Mouse (Mus musculus) neural tube, embryonic 13.5 days (tissue): ENCODE measurements around the gene Prrc2a. TPM values are rescaled to one million over a fixed set of nuclear protein-coding genes. Genes with fewer than 3 reads are reported as not detected.
"Not testable (repeated sequence)": the region's sequence is repeated elsewhere in the genome, so short reads cannot be mapped to it uniquely, and the experiment has no call there.

Experiments
- ATAC-seq: fragments of 200-750 bp; cut with Nextera tagmentation; 2 replicates; pipeline ENCODE4 v1.8.0; 2017; ENCODE audit warnings: low read depth, mild to moderate bottlenecking, moderate TSS enrichment, moderate library complexity
- H3K27ac ChIP-seq: fragments of 300-500 bp; sonication (generic); replicated peaks from 2 replicates; pipeline ENCODE4 v1.5.1; 2015; ENCODE audit warnings: moderate library complexity, mild to moderate bottlenecking, inconsistent platforms
- H3K27me3 ChIP-seq: fragments of 300-500 bp; sonication (generic); 2 replicates; pipeline ENCODE4 v1.6.1; 2015; ENCODE audit warnings: mild to moderate bottlenecking, inconsistent platforms
- H3K36me3 ChIP-seq: fragments of 300-500 bp; sonication (generic); 2 replicates; pipeline ENCODE4 v1.6.1; 2015; ENCODE audit warnings: mild to moderate bottlenecking, inconsistent platforms
- H3K4me1 ChIP-seq: fragments of 300-500 bp; sonication (generic); replicated peaks from 2 replicates; pipeline ENCODE4 v1.6.1; 2015; ENCODE audit warnings: inconsistent platforms
- H3K4me2 ChIP-seq: fragments of 300-500 bp; sonication (generic); 2 replicates; pipeline ENCODE4 v1.6.1; 2015; ENCODE audit warnings: inconsistent platforms, mild to moderate bottlenecking, moderate library complexity
- H3K4me3 ChIP-seq: fragments of 300-500 bp; sonication (generic); 2 replicates; pipeline ENCODE4 v1.5.1; 2015; ENCODE audit warnings: mild to moderate bottlenecking, inconsistent platforms
- H3K9ac ChIP-seq: fragments of 300-500 bp; sonication (generic); 2 replicates; pipeline ENCODE4 v1.6.1; 2015; ENCODE audit warnings: moderate library complexity, mild to moderate bottlenecking, inconsistent platforms
- H3K9me3 ChIP-seq: fragments of 300-500 bp; sonication (generic); 2 replicates; pipeline ENCODE4 v1.6.1; 2016; ENCODE audit warnings: inconsistent platforms
- WGBS: fragments of 180-500 bp; shearing (Covaris S2); methylation state at CpG from one replicate; pipeline ENCODE4 v1.1.7; 2015; 5-methylcytosine and 5-hydroxymethylcytosine counted together
- polyA plus RNA-seq: library from polyadenylated mRNA; unstranded; fragments of >200 nt; fragmentation: Nextera tagmentation; extraction: Ambion mirVana; gene quantifications from 2 replicates; pipeline ENCODE4 v1.2.1, GENCODE M21; 2015

Prrc2a gene
- polyA plus RNA-seq, 1 experiment from 2014 or later: 178 TPM

GRCm38 (mm10) chr17:35125081-35125480 is 39.6 kb downstream of the Prrc2a start:
- H3K36me3 ChIP-seq: peaks cover 22% of the 10 kb centered on the region
- H3K9me3 ChIP-seq: no peaks in the 10 kb centered on the region
- no peak for ATAC-seq
- 93% methylated on average over 1 of the region's 1 CpGs for WGBS
- no peaks in the 10 kb centered on the region for H3K27me3 ChIP-seq
- no peak overlapping the region for H3K9ac ChIP-seq
- no peak overlapping the region for H3K27ac ChIP-seq
- peaks cover 49% of the 10 kb centered on the region for H3K4me1 ChIP-seq
- H3K4me2 ChIP-seq: no peak overlapping the region
- H3K4me3 ChIP-seq: no peak overlapping the region

DNA sequence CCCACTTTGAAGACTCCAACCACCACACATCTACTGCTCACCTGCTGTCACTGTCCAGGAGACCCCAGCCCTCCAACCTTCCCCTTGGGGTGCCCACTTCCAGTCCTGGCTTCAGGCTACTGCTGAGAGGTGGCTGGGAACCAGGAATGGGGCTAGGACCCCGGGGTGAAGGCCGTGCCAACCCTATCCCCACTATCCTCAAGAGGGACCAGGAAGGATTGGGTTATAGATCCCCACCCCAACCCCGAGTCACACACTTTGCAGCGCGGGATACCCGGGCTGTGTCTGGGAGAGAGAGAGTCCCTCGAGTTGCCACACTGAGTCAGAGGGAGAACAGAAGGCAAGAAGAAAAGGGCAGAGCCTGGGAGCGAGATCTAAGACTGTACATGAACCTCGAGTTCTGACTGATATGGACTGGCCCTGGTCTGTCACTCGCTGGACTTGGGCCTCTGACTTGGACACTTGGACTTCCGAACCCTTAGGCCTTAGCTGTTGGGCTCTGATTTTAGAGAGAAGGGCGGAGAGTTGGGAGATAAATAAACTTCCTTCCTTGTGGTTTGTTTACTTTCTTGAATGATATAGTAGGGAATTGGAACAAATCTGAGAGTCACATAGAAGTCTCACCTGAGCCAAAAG is 40.3 kb downstream of the Prrc2a start:
- ATAC-seq, H3K27ac ChIP-seq, H3K4me2 ChIP-seq, H3K27me3 ChIP-seq, H3K9ac ChIP-seq, H3K9me3 ChIP-seq, H3K4me3 ChIP-seq: not testable (repeated sequence)
- H3K36me3 ChIP-seq: peaks cover 19% of the 10 kb centered on the region
- WGBS: 93% methylated on average over 12 of the region's 12 CpGs
- H3K4me1 ChIP-seq: peaks cover 55% of the 10 kb centered on the region

DNA sequence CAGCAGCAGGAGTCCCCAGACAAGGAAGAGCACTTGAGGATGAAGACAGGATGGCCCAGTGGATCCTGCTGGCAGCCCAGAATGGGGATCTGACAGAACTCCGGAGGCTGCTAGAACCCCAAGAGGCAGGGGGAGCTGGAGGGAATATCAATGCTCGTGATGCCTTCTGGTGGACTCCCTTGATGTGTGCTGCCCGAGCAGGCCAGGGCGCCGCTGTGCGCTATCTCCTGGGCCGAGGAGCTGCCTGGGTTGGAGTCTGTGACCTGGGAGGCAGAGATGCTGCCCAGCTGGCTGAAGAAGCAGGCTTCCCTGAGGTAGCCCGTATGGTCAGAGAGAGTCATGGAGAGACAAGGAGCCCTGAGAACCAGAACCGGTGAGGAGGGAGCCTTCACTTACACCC is 41.4 kb downstream of the Prrc2a start:
- ATAC-seq, H3K4me2 ChIP-seq, H3K27ac ChIP-seq, H3K9me3 ChIP-seq, H3K27me3 ChIP-seq, H3K4me3 ChIP-seq, H3K9ac ChIP-seq: not testable (repeated sequence)
- Histone ChIP-seq H3K4me1 (peaks cover 51% of the 10 kb centered on the region), H3K36me3 (peaks cover 30% of the 10 kb centered on the region)
- 91% methylated on average over 9 of the region's 9 CpGs for WGBS

- WGBS: 0% methylated on average over 19 of the region's 19 CpGs
- Histone ChIP-seq H3K4me2 (peak within 1 kb of the TSS; percentile 98), H3K36me3 (peaks cover 42% of the 10 kb centered on the region), H3K4me3 (peak within 1 kb of the TSS; percentile 96), H3K9me3 (no peaks in the 10 kb centered on the region), H3K27me3 (no peaks in the 10 kb centered on the region), H3K27ac (peak within 1 kb of the TSS; percentile 95), H3K9ac (peak within 1 kb of the TSS; percentile 98), H3K4me1 (peaks cover 39% of the 10 kb centered on the region)
- peak; percentile 52 for ATAC-seq
Measured at GRCm38 (mm10) chr17:35121871-35122303, 42.8 kb downstream of the Prrc2a start, which contains the start of gene Csnk2b. Gene Csnk2b (minus strand): TSS chr17:35122053.

DNA sequence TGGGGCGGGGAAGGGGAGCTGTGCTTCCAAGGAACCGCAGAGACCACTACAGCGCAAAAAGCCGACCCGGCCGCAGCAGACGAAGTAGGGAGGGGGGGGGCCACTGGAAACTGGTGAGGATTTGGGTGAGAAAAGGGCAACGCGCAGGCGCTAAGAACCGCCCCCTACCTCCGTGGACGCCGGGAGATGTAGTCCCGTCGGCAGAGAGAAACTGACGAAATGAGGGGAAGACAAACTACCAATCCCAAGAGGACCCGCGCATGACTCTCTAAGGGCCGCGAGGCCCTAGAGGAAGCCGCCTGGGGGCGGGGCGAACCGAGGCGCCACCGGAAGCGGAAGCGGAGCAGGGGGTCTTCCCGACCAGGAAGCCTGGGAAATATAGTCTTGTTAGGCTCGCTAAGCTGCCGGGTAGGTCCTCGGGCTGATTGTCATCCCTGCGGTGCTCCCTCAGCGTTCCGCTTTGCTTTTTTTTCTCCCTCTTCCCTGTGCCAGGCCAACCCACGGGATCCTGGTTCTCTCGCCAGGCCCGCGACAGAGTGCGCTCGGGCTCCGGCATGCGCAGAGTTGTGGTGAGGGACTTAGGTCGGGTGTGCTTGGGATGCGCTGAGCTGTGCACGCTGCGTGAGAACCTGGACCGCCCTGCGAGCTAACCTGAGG is 43.4 kb downstream of the Prrc2a start, which contains the start of gene Gpank1:
TSS of gene Gpank1 (plus strand) at position 313 of the 657 bp plus-strand sequence.
- Histone ChIP-seq H3K9ac (peak within 1 kb of the TSS; percentile 98), H3K27me3 (no peaks in the 10 kb centered on the region), H3K4me3 (peak within 1 kb of the TSS; percentile 96), H3K4me2 (peak within 1 kb of the TSS; percentile 98), H3K9me3 (no peaks in the 10 kb centered on the region), H3K27ac (peak within 1 kb of the TSS; percentile 95), H3K36me3 (peaks cover 49% of the 10 kb centered on the region), H3K4me1 (peaks cover 33% of the 10 kb centered on the region)
- under 1% methylated on average over 50 of the region's 50 CpGs for WGBS
- ATAC-seq: peak; percentile 95

DNA sequence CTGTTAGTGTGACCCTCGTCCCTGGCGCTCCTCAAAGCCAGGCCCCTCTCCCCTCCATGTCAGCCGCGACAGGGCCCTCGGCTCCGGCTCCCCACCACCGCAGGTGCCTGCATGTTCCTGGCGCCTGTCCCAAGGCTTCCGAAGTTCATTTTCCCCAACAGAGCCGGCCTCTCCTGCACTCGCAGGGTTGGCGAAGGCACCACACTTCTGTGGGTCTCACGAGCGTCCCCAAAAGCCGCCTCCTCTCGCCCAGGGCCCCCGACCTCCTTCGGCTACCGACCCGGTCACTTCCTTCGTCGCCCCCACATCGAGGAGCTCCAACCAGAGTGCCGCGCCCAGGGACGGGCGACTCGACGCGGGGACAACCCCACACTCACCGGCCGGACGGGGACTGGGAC is 44.0 kb downstream of the Prrc2a start:
- Histone ChIP-seq H3K4me1 (peaks cover 28% of the 10 kb centered on the region), H3K9me3 (no peaks in the 10 kb centered on the region), H3K36me3 (peaks cover 54% of the 10 kb centered on the region), H3K4me3 (peak overlapping the region; percentile 96), H3K27ac (peak overlapping the region; percentile 74), H3K27me3 (no peaks in the 10 kb centered on the region), H3K4me2 (peak overlapping the region; percentile 98), H3K9ac (peak overlapping the region; percentile 98)
- under 1% methylated on average over 33 of the region's 33 CpGs for WGBS
- peak; percentile 12; the same call in 1 of the 2 replicates for ATAC-seq

DNA sequence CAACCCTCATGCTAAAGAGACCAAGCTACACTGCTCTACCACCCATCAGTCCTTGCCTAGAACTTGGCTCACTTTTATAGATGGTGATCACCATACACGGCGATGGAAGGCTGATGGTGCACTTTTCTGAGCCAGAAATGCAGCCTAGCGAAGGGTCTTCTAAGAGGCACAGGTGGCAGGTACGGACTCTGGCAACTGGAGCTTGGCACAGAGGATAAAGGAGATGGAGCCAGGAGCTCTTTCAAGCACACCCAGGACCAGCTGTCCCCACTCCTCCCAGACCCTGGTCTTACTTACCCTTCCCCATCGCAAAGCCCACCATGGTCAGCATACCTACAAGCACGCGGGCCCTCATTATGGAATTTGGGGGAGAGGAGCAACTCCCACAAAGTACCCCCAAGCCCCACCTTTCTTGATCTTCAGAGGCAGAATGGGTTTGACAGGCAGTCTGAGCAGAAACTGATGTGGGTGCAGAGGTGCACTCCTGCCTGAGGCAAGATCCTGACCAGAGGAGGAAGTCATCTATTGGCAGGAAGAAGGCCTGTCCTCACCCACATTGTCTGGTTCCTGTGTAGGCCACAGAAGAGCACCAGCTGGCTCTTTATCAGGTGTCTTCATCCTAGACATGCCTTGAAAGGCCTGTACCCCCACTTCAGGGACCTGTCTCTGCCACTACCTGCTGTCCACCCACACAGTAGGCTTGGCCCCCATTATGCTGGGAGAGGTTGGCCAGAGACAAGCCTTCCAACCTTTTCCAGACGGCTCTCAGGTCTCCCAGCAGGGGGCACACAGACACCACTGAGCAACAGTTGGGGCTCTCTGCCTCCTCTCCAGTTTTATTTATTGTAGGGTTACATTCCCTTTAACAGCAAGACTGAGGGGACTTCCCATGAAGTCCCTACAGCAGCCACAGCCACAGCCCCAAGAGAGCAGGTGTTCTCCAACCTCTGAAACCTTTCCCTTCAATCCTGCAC is 49.4 kb downstream of the Prrc2a start, which contains the start of gene Ly6g5b:
TSS of gene Ly6g5b (minus strand) at position 383 of the 974 bp plus-strand sequence.
- H3K4me3 ChIP-seq: no peak within 1 kb of the TSS
- no peaks in the 10 kb centered on the region for H3K9me3 ChIP-seq
- H3K9ac ChIP-seq: no peak within 1 kb of the TSS
- H3K27me3 ChIP-seq: no peaks in the 10 kb centered on the region
- H3K4me1 ChIP-seq: peaks cover 9% of the 10 kb centered on the region
- 86% methylated on average over 8 of the region's 8 CpGs for WGBS
- ATAC-seq: no peak
- H3K4me2 ChIP-seq: no peak within 1 kb of the TSS
- no peak within 1 kb of the TSS for H3K27ac ChIP-seq
- peaks cover 57% of the 10 kb centered on the region for H3K36me3 ChIP-seq

DNA sequence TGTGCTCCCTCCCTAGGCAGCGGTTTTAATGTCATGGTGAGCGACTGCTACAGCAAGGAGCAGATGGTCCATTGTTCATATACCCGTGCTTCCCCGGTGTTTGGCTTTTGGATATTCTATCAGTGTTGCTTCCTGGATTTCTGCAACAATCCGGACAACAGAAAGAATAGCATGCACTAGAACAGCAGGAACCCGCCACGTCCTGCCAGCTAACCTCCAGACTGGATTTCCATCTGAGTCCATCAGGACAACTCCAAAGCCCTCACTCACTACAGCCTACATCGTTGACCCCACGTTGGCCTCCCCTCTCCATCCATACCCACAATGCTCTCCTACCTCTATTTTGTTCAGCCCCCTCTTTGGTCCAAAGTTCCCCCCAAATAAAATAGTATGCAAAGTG is 52.9 kb downstream of the Prrc2a start:
- peaks cover 29% of the 10 kb centered on the region for H3K36me3 ChIP-seq
- H3K4me2 ChIP-seq: no peak overlapping the region
- no peaks in the 10 kb centered on the region for H3K27me3 ChIP-seq
- 66% methylated on average over 9 of the region's 9 CpGs for WGBS
- no peak overlapping the region for H3K27ac ChIP-seq
- H3K4me1 ChIP-seq: no peaks in the 10 kb centered on the region
- no peaks in the 10 kb centered on the region for H3K9me3 ChIP-seq
- no peak overlapping the region for H3K9ac ChIP-seq
- no peak for ATAC-seq
- no peak overlapping the region for H3K4me3 ChIP-seq

DNA sequence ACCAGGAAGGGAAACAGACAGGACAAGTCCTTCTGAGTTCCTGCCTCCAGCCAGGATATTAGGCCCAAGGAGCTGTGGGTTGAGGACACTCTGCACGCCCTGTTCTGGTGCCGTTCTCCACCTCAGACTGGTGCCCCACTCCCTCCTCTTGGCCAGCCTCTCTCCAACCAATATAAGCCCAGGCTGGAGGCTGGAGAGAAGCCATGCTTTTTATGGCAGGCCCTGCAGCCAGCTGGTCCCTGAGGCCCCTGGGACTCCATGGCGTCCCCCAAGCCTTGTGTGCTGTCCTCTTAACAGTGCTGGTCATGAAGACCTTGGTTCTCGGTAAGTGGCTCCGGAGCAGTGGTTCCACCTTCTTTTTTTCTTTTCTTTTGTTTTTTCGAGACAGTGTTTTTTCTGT is 56.6 kb downstream of the Prrc2a start, which contains the start of gene Ly6g5c:
TSS of gene Ly6g5c (plus strand) at position 183 of the 400 bp plus-strand sequence.
- H3K4me2 ChIP-seq: no peak within 1 kb of the TSS
- no peak for ATAC-seq
- no peaks in the 10 kb centered on the region for H3K9me3 ChIP-seq
- H3K36me3 ChIP-seq: peaks cover 14% of the 10 kb centered on the region
- WGBS: 78% methylated on average over 6 of the region's 6 CpGs
- H3K9ac ChIP-seq: no peak within 1 kb of the TSS
- H3K4me1 ChIP-seq: peaks cover 8% of the 10 kb centered on the region; the same call in 1 of the 2 replicates
- H3K27me3 ChIP-seq: no peaks in the 10 kb centered on the region
- H3K27ac ChIP-seq: no peak within 1 kb of the TSS
- H3K4me3 ChIP-seq: no peak within 1 kb of the TSS

- Histone ChIP-seq H3K36me3 (peaks cover 30% of the 10 kb centered on the region), H3K9ac (no peak overlapping the region), H3K4me2 (no peak overlapping the region), H3K4me3 (no peak overlapping the region), H3K4me1 (peaks cover 8% of the 10 kb centered on the region; the same call in 1 of the 2 replicates), H3K27ac (no peak overlapping the region), H3K27me3 (no peaks in the 10 kb centered on the region), H3K9me3 (no peaks in the 10 kb centered on the region)
- 75% methylated on average over 3 of the region's 3 CpGs for WGBS
- no peak for ATAC-seq
Measured at GRCm38 (mm10) chr17:35106522-35106921, 58.2 kb downstream of the Prrc2a start.

DNA sequence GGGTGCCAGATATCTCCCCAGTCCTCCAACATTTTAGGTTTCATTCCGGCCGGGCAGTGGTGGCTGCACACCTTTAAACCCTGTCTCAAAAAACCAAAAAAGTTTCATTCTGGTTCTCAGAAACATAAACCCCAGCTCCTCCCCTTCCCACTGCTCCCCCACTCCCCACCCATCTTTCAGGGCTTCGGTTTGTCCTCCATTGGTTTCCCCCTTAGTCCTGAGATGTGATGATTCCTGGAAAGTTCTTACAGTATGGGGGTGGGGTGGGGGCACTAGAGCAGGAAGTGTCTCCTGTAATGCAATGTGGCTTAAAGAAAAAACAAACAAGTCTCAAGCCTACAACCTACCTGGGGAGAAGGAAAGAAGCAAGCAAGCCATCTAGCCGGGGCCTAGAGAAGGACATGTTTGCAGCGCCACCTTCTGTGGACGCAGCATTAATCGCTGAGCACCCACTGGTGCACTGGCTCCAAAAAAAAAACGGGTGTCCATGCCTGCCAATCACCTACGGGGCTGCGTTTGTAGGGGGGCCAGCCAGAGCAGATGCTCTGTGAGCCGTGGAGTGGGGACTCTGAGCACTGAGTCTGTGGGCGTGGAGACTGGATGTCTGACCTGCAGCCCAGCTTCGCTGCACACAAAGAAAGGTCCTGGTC is 58.8 kb downstream of the Prrc2a start:
- Histone ChIP-seq H3K9ac (peak overlapping the region; percentile 52; the same call in 1 of the 2 replicates), H3K4me3 (no peak overlapping the region), H3K4me1 (peaks cover 8% of the 10 kb centered on the region; the same call in 1 of the 2 replicates), H3K27ac (no peak overlapping the region), H3K9me3 (no peaks in the 10 kb centered on the region), H3K36me3 (peaks cover 36% of the 10 kb centered on the region), H3K4me2 (peak overlapping the region; percentile 35), H3K27me3 (no peaks in the 10 kb centered on the region)
- 31% methylated on average over 13 of the region's 13 CpGs for WGBS
- no peak for ATAC-seq
